Mouse (Mus musculus): ENCODE results near the gene Uxs1.

The Uxs1 gene

GRCm38 (mm10) chr1:43789765-43790164 is 37.8 kb downstream of the Uxs1 start:
- no peak for DNase-seq

GRCm38 (mm10) chr1:43786711-43787110 is 40.9 kb downstream of the Uxs1 start:
- no peak for DNase-seq

GRCm38 (mm10) chr1:43785316-43785715 is 42.3 kb downstream of the Uxs1 start:
- no peak for DNase-seq

GRCm38 (mm10) chr1:43783186-43783585 is 44.4 kb downstream of the Uxs1 start:
- DNase-seq: no peak

- DNase-seq: no peak
Observed at GRCm38 (mm10) chr1:43782680-43783079, 44.9 kb downstream of the Uxs1 start.

GRCm38 (mm10) chr1:43781672-43782071 is 45.9 kb downstream of the Uxs1 start:
- DNase-seq: no peak

GRCm38 (mm10) chr1:43781195-43781594 is 46.4 kb downstream of the Uxs1 start:
- no peak for DNase-seq

- DNase-seq: no peak
Observed at GRCm38 (mm10) chr1:43776106-43776505, 51.5 kb downstream of the Uxs1 start.

GRCm38 (mm10) chr1:43774126-43774525 is 53.5 kb downstream of the Uxs1 start:
- DNase-seq: no peak

- no peak for DNase-seq
Observed at GRCm38 (mm10) chr1:43772694-43773093, 54.9 kb downstream of the Uxs1 start.

- DNase-seq: no peak
Observed at GRCm38 (mm10) chr1:43770032-43770431, 57.6 kb downstream of the Uxs1 start.

GRCm38 (mm10) chr1:43769348-43769747 is 58.3 kb downstream of the Uxs1 start:
- DNase-seq: no peak

GRCm38 (mm10) chr1:43768385-43768990 is 59.1 kb downstream of the Uxs1 start:
- no peak for DNase-seq

GRCm38 (mm10) chr1:43766328-43766727 is 61.3 kb downstream of the Uxs1 start:
- DNase-seq: no peak

- no peak for DNase-seq
Observed at GRCm38 (mm10) chr1:43764481-43764880, 63.1 kb downstream of the Uxs1 start.

- DNase-seq: no peak
Observed at GRCm38 (mm10) chr1:43760085-43760484, 67.5 kb downstream of the Uxs1 start.

- DNase-seq: no peak
Observed at GRCm38 (mm10) chr1:43754448-43755312, 72.9 kb downstream of the Uxs1 start.

- no peak for DNase-seq
Observed at GRCm38 (mm10) chr1:43738519-43738894, 89.1 kb downstream of the Uxs1 start.

GRCm38 (mm10) chr1:43737812-43738518 is 89.6 kb downstream of the Uxs1 start:
- no peak for DNase-seq

GRCm38 (mm10) chr1:43732657-43733056 is 94.9 kb downstream of the Uxs1 start:
- DNase-seq: no peak

- DNase-seq: no peak
Observed at GRCm38 (mm10) chr1:43732100-43732499, 95.5 kb downstream of the Uxs1 start.

GRCm38 (mm10) chr1:43730491-43730924 is 97.1 kb downstream of the Uxs1 start, which contains the start of gene 1500015O10Rik:
TSS of gene 1500015O10Rik (plus strand) at chr1:43730602.
- no peak for DNase-seq

GRCm38 (mm10) chr1:43722459-43722858 is 105.1 kb downstream of the Uxs1 start:
- no peak for DNase-seq

- no peak for DNase-seq
Observed at GRCm38 (mm10) chr1:43718793-43719192, 108.8 kb downstream of the Uxs1 start.

All from spleen, adult 18-20 months (tissue).